Mouse (Mus musculus) stomach, embryonic 14.5 days (tissue): ENCODE results near the gene Btbd11. TPM values are rescaled to one million over a fixed set of nuclear protein-coding genes. Genes with fewer than 3 reads are reported as not detected.

Experiments used
- ATAC-seq: fragments of 200-750 bp; cut with Nextera tagmentation; 2 replicates; pipeline ENCODE4 v1.8.0; 2017; ENCODE audit warnings: low read depth, moderate TSS enrichment; ENCODE audit not compliant: insufficient number of reproducible peaks, insufficient read depth, low FRiP score
- H3K27ac ChIP-seq: fragments of 300-500 bp; sonication (generic); 2 replicates; pipeline ENCODE4 v1.5.1; 2014; ENCODE audit warnings: mild to moderate bottlenecking, low read length, moderate library complexity, mixed read lengths
- H3K27me3 ChIP-seq: fragments of 300-500 bp; sonication (generic); 2 replicates; pipeline ENCODE4 v1.6.1; 2014; ENCODE audit warnings: low read length, control low read depth, mixed read lengths; ENCODE audit not compliant: control insufficient read depth, insufficient read depth
- H3K36me3 ChIP-seq: fragments of 300-500 bp; sonication (generic); 2 replicates; pipeline ENCODE4 v1.6.1; 2014; ENCODE audit warnings: mild to moderate bottlenecking, control low read depth, low read length, moderate library complexity, mixed read lengths; ENCODE audit not compliant: control insufficient read depth, insufficient read depth
- H3K4me1 ChIP-seq: fragments of 300-500 bp; sonication (generic); 2 replicates; pipeline ENCODE4 v1.6.1; 2014; ENCODE audit warnings: low read length, control low read depth, mixed read lengths; ENCODE audit not compliant: control insufficient read depth, insufficient read depth
- H3K4me2 ChIP-seq: fragments of 300-500 bp; sonication (generic); replicated peaks from 2 replicates; pipeline ENCODE4 v1.6.1; 2014; ENCODE audit warnings: low read depth, low read length, control low read depth
- H3K4me3 ChIP-seq: fragments of 300-500 bp; sonication (generic); 2 replicates; pipeline ENCODE4 v1.5.1; 2014; ENCODE audit warnings: low read depth, low read length, control low read depth
- H3K9ac ChIP-seq: fragments of 300-500 bp; sonication (generic); replicated peaks from 2 replicates; pipeline ENCODE4 v1.6.1; 2014; ENCODE audit warnings: low read depth, mild to moderate bottlenecking, control low read depth, low read length, moderate library complexity, mixed read lengths
- H3K9me3 ChIP-seq: fragments of 300-500 bp; sonication (generic); 2 replicates; pipeline ENCODE4 v1.6.1; 2016; ENCODE audit warnings: low read depth, low read length, control low read depth; ENCODE audit not compliant: control insufficient read depth
- WGBS: fragments of 180-500 bp; shearing (Covaris S2); extraction: QIAGEN DNeasy Blood & Tissue Kit; methylation state at CpG from one replicate; pipeline ENCODE4 v1.1.7; 2014; 5-methylcytosine and 5-hydroxymethylcytosine counted together
- polyA plus RNA-seq: library from polyadenylated mRNA; unstranded; fragments of >200 nt; fragmentation: Nextera tagmentation; extraction: Ambion mirVana; gene quantifications from 2 replicates; pipeline ENCODE4 v1.2.1, GENCODE M21; 2014

Gene Btbd11
- polyA plus RNA-seq, 1 experiment from 2014 or later, result 2.4 TPM

GRCm38 (mm10) chr10:85527722-85528121 lies 141.1 kb downstream of the Btbd11 start:
- 59% methylated on average over 4 of the region's 4 CpGs for WGBS
- Histone ChIP-seq H3K9ac (no peak overlapping the region), H3K27ac (no peak overlapping the region), H3K36me3 (no peaks in the 10 kb centered on the region), H3K4me3 (no peak overlapping the region), H3K4me1 (no peaks in the 10 kb centered on the region), H3K9me3 (no peaks in the 10 kb centered on the region), H3K4me2 (no peak overlapping the region), H3K27me3 (no peaks in the 10 kb centered on the region)
- no peak for ATAC-seq

GRCm38 (mm10) chr10:85533192-85533710 lies 146.6 kb downstream of the Btbd11 start:
- H3K4me1 ChIP-seq, result no peaks in the 10 kb centered on the region
- no peaks in the 10 kb centered on the region for H3K27me3 ChIP-seq
- no peaks in the 10 kb centered on the region for H3K36me3 ChIP-seq
- H3K9ac ChIP-seq, result no peak overlapping the region
- H3K4me2 ChIP-seq, result no peak overlapping the region
- no peaks in the 10 kb centered on the region for H3K9me3 ChIP-seq
- no peak overlapping the region for H3K27ac ChIP-seq
- WGBS, result 57% methylated on average over 7 of the region's 7 CpGs
- no peak overlapping the region for H3K4me3 ChIP-seq
- ATAC-seq, result no peak

DNA sequence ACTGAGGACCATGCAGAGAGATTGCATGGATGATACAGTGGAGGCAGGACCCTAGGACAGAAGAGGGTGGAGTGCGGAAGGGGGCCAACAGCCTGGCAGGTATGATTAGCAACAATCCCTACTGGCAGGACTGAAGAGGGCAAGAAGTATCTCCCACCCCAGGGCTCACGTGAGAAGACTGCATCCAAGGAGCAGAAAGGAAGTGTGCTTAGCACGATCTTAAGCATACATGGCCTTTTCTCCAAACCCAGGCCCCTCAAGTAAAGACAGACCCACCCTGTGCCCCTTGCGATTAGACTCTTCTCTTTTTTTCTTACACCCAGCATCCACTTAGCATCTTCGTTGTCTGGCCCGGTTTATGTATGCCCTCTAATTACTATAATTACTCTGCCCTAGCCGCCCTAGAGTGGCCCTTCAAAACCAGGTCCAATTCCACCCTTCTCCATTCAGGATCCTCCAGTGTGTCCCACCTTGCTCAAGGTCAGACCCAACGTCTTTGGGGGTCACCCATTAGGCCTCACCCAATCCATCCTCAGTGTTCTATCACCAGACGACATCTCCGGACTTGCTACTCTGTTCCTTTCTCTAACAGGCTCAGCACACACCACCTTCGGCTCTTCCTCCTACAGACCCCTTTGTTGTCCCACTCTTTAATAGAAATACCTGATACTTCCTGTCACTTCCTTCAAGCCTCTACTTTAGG lies 151.6 kb downstream of the Btbd11 start:
- H3K9me3 ChIP-seq, result no peaks in the 10 kb centered on the region
- H3K36me3 ChIP-seq, result no peaks in the 10 kb centered on the region
- no peak overlapping the region for H3K4me2 ChIP-seq
- no peak overlapping the region for H3K9ac ChIP-seq
- no peak overlapping the region for H3K4me3 ChIP-seq
- H3K4me1 ChIP-seq, result no peaks in the 10 kb centered on the region
- H3K27me3 ChIP-seq, result no peaks in the 10 kb centered on the region
- 83% methylated on average over 11 of the region's 11 CpGs for WGBS
- no peak for ATAC-seq
- no peak overlapping the region for H3K27ac ChIP-seq

- no peaks in the 10 kb centered on the region for H3K27me3 ChIP-seq
- no peaks in the 10 kb centered on the region for H3K9me3 ChIP-seq
- no peaks in the 10 kb centered on the region for H3K36me3 ChIP-seq
- ATAC-seq, result no peak
- no peak overlapping the region for H3K4me2 ChIP-seq
- H3K27ac ChIP-seq, result no peak overlapping the region
- WGBS, result 37% methylated on average over 8 of the region's 8 CpGs
- H3K9ac ChIP-seq, result no peak overlapping the region
- H3K4me3 ChIP-seq, result no peak overlapping the region
- no peaks in the 10 kb centered on the region for H3K4me1 ChIP-seq
These were observed 153.0 kb downstream of the Btbd11 start for GRCm38 (mm10) chr10:85539510-85540120.

DNA sequence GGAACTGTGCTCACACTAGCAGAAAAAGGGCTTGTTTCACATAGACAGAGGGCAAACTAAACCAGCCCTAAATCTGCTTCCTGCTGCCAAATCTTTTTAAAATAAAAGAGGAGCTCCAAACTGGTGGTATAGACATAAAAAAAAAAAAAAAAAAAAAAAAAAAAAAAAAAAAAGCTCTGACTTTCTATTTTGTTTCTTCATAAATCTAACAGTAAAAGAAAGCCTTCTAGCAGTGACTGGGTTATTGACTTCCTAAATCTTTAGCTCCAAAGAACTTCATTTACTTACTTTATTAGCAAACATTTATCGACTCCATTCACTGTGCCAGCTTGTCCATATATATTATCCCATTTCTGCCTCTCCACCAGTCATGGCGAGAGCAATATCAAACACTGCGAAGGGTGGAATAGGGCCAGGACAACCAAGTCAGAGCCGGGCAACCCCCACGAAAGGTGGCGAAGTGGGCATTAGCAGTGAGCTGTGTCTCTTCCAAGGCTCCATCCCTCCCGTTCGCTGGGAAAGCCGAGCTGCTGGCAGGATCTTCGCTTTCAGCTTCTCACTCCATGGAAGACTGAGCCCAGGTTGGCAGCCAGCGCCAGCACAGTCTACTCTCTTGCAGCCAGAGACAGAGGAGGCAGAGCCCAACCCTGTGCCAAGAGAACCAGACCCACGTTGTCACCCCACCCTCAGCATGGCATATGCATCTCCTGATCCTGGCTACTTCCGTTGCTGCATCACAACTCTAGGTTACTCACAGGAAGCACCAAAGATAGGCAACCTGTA lies 153.9 kb downstream of the Btbd11 start:
- no peak for ATAC-seq
- Histone ChIP-seq H3K27ac (no peak overlapping the region), H3K4me2 (no peak overlapping the region), H3K36me3 (no peaks in the 10 kb centered on the region), H3K27me3 (no peaks in the 10 kb centered on the region), H3K9me3 (no peaks in the 10 kb centered on the region), H3K4me1 (no peaks in the 10 kb centered on the region), H3K4me3 (no peak overlapping the region), H3K9ac (no peak overlapping the region)
- WGBS, result 88% methylated on average over 13 of the region's 13 CpGs

GRCm38 (mm10) chr10:85541481-85541880 lies 154.9 kb downstream of the Btbd11 start:
- Histone ChIP-seq H3K36me3 (no peaks in the 10 kb centered on the region), H3K4me3 (no peak overlapping the region), H3K9me3 (no peaks in the 10 kb centered on the region), H3K27ac (no peak overlapping the region), H3K9ac (no peak overlapping the region), H3K4me2 (no peak overlapping the region), H3K27me3 (no peaks in the 10 kb centered on the region), H3K4me1 (no peaks in the 10 kb centered on the region)
- no peak for ATAC-seq
- 64% methylated on average over 3 of the region's 3 CpGs for WGBS

DNA sequence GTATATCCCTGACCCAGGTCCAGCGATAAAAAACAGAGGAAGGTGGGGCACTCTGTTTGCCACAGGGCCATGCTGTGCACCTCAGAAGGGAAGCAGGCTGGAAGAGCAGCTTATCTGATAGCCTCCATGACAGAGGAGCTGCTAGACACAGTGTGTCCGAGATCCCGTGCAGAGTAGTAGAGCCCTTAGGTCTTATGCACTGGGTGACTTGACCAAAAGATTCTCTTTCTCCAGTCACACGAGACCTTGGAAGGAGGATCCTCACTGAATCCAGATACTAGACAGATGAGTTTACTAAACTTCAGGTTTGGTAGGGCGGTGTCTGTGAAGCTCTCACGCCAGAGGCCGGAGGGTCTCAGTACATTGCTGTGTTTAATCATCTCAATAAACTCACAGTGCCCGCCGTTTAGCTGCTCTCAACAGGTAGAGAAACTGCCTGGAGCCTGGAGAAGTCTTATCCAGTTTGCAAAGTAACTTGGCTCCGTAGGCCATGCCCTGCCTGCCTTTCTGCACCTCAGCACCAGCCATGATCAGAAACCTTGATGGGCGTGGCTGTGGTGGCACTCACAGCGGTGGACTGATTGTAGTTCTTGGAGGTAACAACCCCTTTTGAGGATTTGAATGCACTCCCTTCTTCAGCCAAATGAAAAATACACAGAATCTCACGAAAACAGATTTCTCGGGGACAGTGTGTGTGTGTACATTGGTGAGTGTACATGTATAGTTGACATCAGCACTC lies 155.4 kb downstream of the Btbd11 start:
- Histone ChIP-seq H3K36me3 (no peaks in the 10 kb centered on the region), H3K4me2 (no peak overlapping the region), H3K27me3 (no peaks in the 10 kb centered on the region), H3K9me3 (no peaks in the 10 kb centered on the region), H3K27ac (no peak overlapping the region), H3K4me1 (no peaks in the 10 kb centered on the region), H3K4me3 (no peak overlapping the region), H3K9ac (no peak overlapping the region)
- ATAC-seq, result no peak
- WGBS, result 88% methylated on average over 14 of the region's 14 CpGs

- no peak overlapping the region for H3K4me2 ChIP-seq
- H3K27me3 ChIP-seq, result no peaks in the 10 kb centered on the region
- no peak overlapping the region for H3K4me3 ChIP-seq
- H3K9me3 ChIP-seq, result no peaks in the 10 kb centered on the region
- H3K9ac ChIP-seq, result no peak overlapping the region
- no peaks in the 10 kb centered on the region for H3K4me1 ChIP-seq
- no peaks in the 10 kb centered on the region for H3K36me3 ChIP-seq
- ATAC-seq, result no peak
- WGBS, result 91% methylated on average over 2 of the region's 2 CpGs
- H3K27ac ChIP-seq, result no peak overlapping the region
These were observed 156.7 kb downstream of the Btbd11 start for GRCm38 (mm10) chr10:85543281-85543680.
